In genomic region chr13:63528164-63528675, GRCm38 (mm10) we compare ENCODE assay signal across 7 mouse cellular contexts. TPM values are rescaled to one million over a fixed set of nuclear protein-coding genes. Genes with fewer than 3 reads are reported as not detected.
DNase-seq lines count a peak whose midpoint lies in the region; ATAC-seq lines count a peak whose summit lies in the region.

No protein-coding gene starts in this region.

- no peaks in the 10 kb centered on the region for H3K27me3 ChIP-seq in hindbrain, embryonic 12.5 days
- H3K27me3 ChIP-seq in midbrain, embryonic 12.5 days = no peaks in the 10 kb centered on the region

- peak overlapping the region; percentile 73 for H3K27ac ChIP-seq in hindbrain, embryonic 12.5 days
- peak overlapping the region; percentile 47 for H3K27ac ChIP-seq in midbrain, embryonic 12.5 days (replicated peaks)

- peaks cover 65% of the 10 kb centered on the region for H3K36me3 ChIP-seq in hindbrain, embryonic 12.5 days
- H3K36me3 ChIP-seq in midbrain, embryonic 12.5 days = peaks cover 63% of the 10 kb centered on the region

- no peaks in the 10 kb centered on the region for H3K9me3 ChIP-seq in hindbrain, embryonic 12.5 days (replicated peaks)
- H3K9me3 ChIP-seq in midbrain, embryonic 12.5 days = no peaks in the 10 kb centered on the region

- DNase-seq in right cerebral cortex, postnatal 10 days (ENCODE audit: low spot score in 2 of 2) = peak; percentile 45 to 56
- no peak for DNase-seq in right cerebral cortex, adult 2 months (ENCODE audit: low spot score in 2 of 2)
- peak; percentile 87 for DNase-seq in embryo, embryonic 11 days
- peak; percentile 95 for DNase-seq in thymus, postnatal 0 days (ENCODE audit: low spot score)
- no peak for DNase-seq in urinary bladder, adult 18-20 months (ENCODE audit: low spot score in 2 of 2)

- H3K4me3 ChIP-seq in hindbrain, embryonic 12.5 days = no peak overlapping the region
- H3K4me3 ChIP-seq in midbrain, embryonic 12.5 days = no peak overlapping the region

- H3K9ac ChIP-seq in hindbrain, embryonic 12.5 days = peak overlapping the region; percentile 41; the same call in 1 of the 2 replicates
- 0 out of 2 replicates have a peak overlapping the region, but pooled peaks have one; percentile 2 for H3K9ac ChIP-seq in midbrain, embryonic 12.5 days (replicated peaks)

- peak; percentile 63; the same call in 1 of the 2 replicates for ATAC-seq in hindbrain, embryonic 12.5 days (ENCODE audit: low FRiP score)
- peak; percentile 61 for ATAC-seq in midbrain, embryonic 12.5 days (ENCODE audit: low FRiP score, low read depth)

- H3K4me1 ChIP-seq in hindbrain, embryonic 12.5 days = peaks cover 59% of the 10 kb centered on the region
- H3K4me1 ChIP-seq in midbrain, embryonic 12.5 days = peaks cover 52% of the 10 kb centered on the region

- 0 out of 2 replicates have a peak overlapping the region, but pooled peaks have one; percentile 3 for H3K4me2 ChIP-seq in hindbrain, embryonic 12.5 days (replicated peaks)
- H3K4me2 ChIP-seq in midbrain, embryonic 12.5 days (replicated peaks) = no peak overlapping the region

- under 1% methylated on average over 5 of the region's 5 CpGs for WGBS in hindbrain, embryonic 12.5 days
- 7% methylated on average over 5 of the region's 5 CpGs for WGBS in midbrain, embryonic 12.5 days

RNA-seq across cellular contexts. Expression of gene Fancc, which starts 31.1 kb away (rescaled TPM):
- 20.4 and 23.0 TPM in 2 replicates for polyA plus RNA-seq in hindbrain, embryonic 12.5 days (2016; fragmentation: Nextera tagmentation; extraction: Ambion mirVana)
- 23.5 and 24.8 TPM in 2 replicates for polyA plus RNA-seq in midbrain, embryonic 12.5 days (2016; fragmentation: Nextera tagmentation; extraction: Ambion mirVana)
- polyA plus RNA-seq in thymus, postnatal 0 days (2015; fragmentation: Nextera tagmentation; extraction: Ambion mirVana) = 15.9 and 16.8 TPM in 2 replicates

RNA-seq across cellular contexts. Expression of gene Ptch1, which starts 45.2 kb away (rescaled TPM):
- polyA plus RNA-seq in hindbrain, embryonic 12.5 days (2016; fragmentation: Nextera tagmentation; extraction: Ambion mirVana) = 22.7 and 24.3 TPM in 2 replicates
- 18.6 and 24.5 TPM in 2 replicates for polyA plus RNA-seq in midbrain, embryonic 12.5 days (2016; fragmentation: Nextera tagmentation; extraction: Ambion mirVana)
- polyA plus RNA-seq in thymus, postnatal 0 days (2015; fragmentation: Nextera tagmentation; extraction: Ambion mirVana) = 6.4 and 6.7 TPM in 2 replicates

Comparison
In these comparisons a context has a peak if more than half of its experiments do, and no peak if none do; other contexts are left out.
1. DNase-seq: peak in right cerebral cortex, postnatal 10 days (2 of 2), embryo, embryonic 11 days (single experiment) and thymus, postnatal 0 days (single experiment); none in right cerebral cortex, adult 2 months (0 of 2) and urinary bladder, adult 18-20 months (0 of 2).